Mouse (Mus musculus): Measurements from ENCODE around the gene Olfr237-ps1.
"Not testable (repeated sequence)": the region's sequence is repeated elsewhere in the genome, so short reads cannot be mapped to it uniquely, and the experiment has no call there.

Gene Olfr237-ps1

GRCm38 (mm10) chr6:43146267-43146666 is at the start of gene Olfr237-ps1:
Gene Olfr237-ps1 (plus strand): TSS chr6:43146567.
- not testable (repeated sequence) for DNase-seq (ENCODE audit: low read depth)

- DNase-seq (ENCODE audit: low read depth) = not testable (repeated sequence)
These were observed 40.3 kb upstream of the Olfr237-ps1 start, which contains the start of gene Olfr441 for GRCm38 (mm10) chr6:43106069-43106468. Gene Olfr441 (plus strand): TSS chr6:43106369.

- DNase-seq (ENCODE audit: low read depth) = no peak
These were observed 13.1 kb downstream of the Olfr237-ps1 start for GRCm38 (mm10) chr6:43159502-43159901.

- DNase-seq (ENCODE audit: low read depth) = no peak
These were observed 16.6 kb downstream of the Olfr237-ps1 start, which contains the start of gene Olfr437 for GRCm38 (mm10) chr6:43162982-43163381. Gene Olfr437 (plus strand): TSS chr6:43163282.

- DNase-seq (ENCODE audit: low read depth) = no peak
These were observed 20.9 kb downstream of the Olfr237-ps1 start for GRCm38 (mm10) chr6:43167246-43167645.

- DNase-seq (ENCODE audit: low read depth) = no peak
These were observed 25.5 kb downstream of the Olfr237-ps1 start, which contains the start of gene Olfr13 for GRCm38 (mm10) chr6:43171840-43172239. Gene Olfr13 (plus strand): TSS chr6:43172140.

- no peak for DNase-seq (ENCODE audit: low read depth)
These were observed 31.8 kb downstream of the Olfr237-ps1 start for GRCm38 (mm10) chr6:43178129-43178528.

GRCm38 (mm10) chr6:43178584-43179501 is 32.5 kb downstream of the Olfr237-ps1 start:
- no peak for DNase-seq (ENCODE audit: low read depth)

GRCm38 (mm10) chr6:43190986-43191385 is 44.6 kb downstream of the Olfr237-ps1 start:
- no peak for DNase-seq (ENCODE audit: low read depth)

GRCm38 (mm10) chr6:43196781-43197180 is 50.4 kb downstream of the Olfr237-ps1 start, which contains the start of gene Olfr435:
Gene Olfr435 (plus strand): TSS chr6:43197146.
- DNase-seq (ENCODE audit: low read depth) = no peak

- DNase-seq (ENCODE audit: low read depth) = no peak
These were observed 51.7 kb downstream of the Olfr237-ps1 start for GRCm38 (mm10) chr6:43198094-43198493.

- no peak for DNase-seq (ENCODE audit: low read depth)
These were observed 56.4 kb downstream of the Olfr237-ps1 start for GRCm38 (mm10) chr6:43202786-43203185.

GRCm38 (mm10) chr6:43205355-43205754 is 59.0 kb downstream of the Olfr237-ps1 start:
- DNase-seq (ENCODE audit: low read depth) = no peak

Data from c-Kit-positive CD71-positive TER-119-negative erythroid progenitor cells, embryonic 14.5 days (primary cell).